Mouse (Mus musculus): Measurements from ENCODE around the gene Boc.

The Boc gene

DNA sequence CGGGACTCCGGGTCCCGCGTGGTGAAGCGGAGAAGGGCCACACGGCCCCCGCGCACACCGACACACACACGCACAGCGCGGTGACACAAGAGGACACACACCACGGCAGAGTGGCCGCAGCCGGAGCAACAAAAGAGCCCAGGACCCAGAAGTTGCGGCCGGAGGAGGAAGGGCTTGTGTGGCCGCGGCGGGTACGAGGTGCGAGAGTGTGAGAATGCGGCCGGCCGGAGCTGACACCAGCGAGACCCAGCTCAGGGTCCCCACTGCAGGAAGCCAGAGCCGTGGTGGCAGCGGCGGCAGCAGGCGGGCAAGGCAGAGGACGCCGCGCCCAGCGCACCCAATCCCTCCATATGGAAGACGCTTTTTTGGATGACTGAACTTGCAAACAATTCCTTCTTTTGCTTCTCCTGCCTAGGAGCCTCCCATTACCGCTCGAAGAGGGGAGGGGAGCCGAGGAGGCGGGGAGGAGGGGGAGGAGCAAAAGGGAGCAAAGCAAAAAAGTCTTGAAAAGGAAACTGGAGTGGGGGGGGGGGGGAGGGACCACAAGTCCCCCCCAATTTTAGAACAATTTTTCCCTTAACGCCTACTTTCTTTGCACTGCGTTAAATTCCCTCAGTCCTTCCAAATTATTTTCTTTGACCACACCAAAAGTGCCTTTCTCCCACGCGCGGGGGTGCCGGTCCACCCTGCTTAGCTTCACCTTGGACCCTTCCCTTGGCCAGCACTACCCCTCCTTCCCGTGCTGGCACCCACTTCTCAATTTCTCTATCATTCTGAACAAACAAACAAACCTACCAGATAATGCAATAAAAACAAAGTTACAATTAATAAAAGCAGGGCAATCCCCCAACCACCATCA is at the start of gene Boc:
Boc (minus strand) TSS at position 427 of the 859 bp plus-strand sequence.
- DNase-seq (ENCODE audit: low spot score in 2 of 2) = peak in 1 of 2 experiments; percentile 78

DNA sequence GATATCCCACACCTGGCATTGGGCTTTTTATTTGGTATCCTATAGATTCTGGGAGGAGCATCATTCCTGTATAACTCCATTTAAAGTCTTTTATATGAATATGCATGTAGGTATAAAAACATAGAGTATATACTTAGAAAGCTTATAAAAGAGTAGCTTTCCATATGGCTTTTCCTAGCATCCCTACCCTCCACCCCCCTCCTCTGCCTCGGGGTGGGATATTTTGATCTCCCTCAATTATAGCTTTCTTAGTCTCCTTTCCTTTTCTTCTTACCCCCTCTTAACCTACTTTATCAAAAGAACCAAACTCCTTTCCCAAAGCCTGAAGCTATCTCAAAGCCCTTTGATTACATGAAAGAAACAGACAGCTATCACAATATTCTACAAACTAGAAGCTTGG is 47.9 kb upstream of the Boc start:
- no peak for DNase-seq (ENCODE audit: low spot score in 2 of 2)

DNA sequence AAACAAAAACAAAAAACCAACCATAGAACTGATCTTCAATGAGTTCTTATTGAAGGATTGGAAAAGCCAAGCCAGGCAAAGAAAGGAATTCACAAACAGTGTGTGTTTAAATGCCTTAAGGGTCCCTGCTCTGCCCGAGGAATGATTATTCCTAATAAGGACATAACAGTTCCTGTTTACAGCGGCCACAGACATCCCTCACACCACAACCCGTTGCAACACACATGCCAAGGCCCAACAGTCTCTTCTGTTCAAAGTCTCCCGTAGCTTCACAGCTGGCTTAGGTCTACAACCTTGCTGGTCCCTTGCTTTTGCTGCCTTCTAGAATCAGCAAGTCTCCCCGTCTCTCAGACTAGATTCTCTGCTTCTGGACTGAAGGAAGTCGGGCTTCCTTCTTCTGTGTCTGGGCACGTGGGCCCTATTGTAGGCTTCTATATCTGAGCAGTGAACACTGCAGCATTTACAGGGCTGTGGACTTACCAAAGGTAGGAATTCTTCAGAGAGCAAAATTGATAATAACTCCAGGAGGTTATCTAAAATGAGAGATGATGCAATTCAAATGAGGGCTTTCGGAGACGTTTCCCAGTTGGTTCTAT is 45.4 kb upstream of the Boc start:
- no peak for DNase-seq (ENCODE audit: low spot score in 2 of 2)

DNA sequence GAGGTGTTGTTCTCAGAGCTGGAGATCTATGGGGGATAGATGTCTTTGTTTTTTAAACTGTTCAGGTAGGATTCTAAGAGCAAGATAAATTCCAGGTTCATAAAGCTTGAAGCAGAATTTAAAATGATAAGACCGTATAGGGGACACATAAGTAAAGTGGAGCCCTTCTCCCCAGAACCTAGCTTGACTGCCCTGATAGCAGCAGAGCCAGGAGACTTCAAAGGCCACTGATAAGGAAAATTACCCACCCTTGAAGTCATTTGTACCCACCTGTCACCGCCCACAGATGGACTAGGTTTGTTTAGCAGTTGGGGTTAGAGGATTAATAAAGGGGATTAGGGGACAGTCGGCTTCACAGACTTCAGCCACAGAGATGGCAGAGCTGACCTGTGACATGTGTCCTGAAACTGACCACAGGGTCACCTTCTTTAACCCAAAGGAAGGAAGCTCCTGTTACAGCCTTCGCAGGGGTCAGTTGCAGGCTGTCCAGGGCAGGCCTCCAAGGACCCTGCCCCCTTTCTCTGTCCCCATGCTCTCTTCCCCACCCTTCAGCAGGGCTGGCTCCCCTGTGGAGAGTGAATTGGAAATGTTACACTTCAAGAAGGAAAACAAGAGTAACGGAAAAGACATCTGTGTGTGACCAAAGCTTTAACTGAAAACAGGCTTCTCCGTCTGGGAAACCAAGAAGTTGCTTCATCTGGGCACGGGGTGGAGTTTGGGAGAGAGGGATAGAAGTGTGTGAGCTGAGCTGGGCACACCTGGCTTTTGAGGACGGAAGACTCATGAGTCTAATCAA is 43.5 kb upstream of the Boc start:
- no peak for DNase-seq (ENCODE audit: low spot score in 2 of 2)

DNA sequence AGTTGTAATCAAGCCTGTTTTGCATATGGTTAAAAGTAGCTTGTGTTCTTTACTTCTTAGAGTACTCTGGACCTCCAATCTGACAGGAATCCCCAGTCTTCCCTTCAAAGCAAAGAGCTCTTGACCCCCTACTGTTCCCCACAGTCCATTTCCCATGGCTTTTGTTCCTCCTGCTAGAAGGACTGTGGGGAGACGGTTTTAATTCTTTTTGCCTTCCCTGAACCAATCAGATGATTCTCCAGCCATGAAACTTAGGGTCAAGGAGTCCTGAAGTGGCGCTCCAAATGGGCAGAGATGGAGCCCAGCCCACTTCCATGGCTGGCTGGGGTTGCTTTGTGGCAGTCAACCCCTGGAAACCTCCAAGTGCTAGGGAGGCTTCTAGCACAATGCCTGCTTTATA is 42.5 kb upstream of the Boc start:
- DNase-seq (ENCODE audit: low spot score in 2 of 2) = no peak

DNA sequence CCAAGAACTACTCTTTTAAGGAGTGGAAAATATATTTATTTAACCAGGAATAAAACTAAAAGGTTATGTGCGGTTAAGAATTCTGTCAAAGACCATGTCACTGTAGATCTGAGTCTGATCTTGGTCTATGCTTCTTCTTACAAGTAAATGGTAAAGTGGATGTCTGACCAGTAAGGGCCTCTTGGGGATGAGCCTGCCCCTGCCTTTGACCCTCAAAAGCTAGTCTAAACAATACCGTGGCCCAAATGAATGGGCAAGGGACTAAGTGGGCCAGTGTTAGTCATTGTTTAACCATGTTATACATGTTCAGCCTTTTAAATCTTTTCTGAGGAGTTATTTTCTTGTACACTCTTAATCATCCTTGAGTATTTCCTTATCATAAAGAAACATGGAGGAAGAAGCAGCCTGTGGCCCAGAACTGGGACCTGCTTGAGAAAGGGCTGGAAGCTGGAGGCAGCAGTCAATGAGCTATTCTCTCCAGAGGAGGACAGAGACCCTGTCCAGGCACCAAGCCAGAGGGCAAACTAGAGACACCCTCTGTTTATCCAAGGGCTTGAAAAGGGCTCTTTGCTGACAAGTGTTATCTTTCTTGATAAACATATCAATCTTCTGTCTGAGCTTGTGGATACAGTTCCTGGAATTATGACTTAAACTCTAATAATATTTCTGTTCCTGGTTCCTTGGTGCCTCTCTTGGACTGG is 38.6 kb upstream of the Boc start:
- no peak for DNase-seq (ENCODE audit: low spot score in 2 of 2)

DNA sequence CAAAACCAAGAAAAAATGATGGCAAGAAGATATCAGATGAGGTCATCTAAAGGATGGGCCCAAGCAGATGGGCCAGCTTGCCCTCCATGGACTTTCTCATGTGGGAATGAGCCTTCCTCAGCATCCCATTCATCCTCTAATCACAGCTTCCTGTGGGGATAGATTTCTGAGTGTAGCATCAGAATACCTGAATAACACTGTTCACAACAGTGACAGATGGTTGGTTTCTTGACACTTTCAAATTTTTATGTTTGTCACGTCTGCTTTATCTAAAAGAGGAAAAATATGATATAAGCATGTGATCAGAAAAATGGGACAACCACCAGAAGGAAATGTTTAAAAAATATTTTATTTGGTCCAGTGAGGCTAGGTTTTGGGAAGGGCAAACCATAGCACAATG is 30.8 kb upstream of the Boc start:
- no peak for DNase-seq (ENCODE audit: low spot score in 2 of 2)

DNA sequence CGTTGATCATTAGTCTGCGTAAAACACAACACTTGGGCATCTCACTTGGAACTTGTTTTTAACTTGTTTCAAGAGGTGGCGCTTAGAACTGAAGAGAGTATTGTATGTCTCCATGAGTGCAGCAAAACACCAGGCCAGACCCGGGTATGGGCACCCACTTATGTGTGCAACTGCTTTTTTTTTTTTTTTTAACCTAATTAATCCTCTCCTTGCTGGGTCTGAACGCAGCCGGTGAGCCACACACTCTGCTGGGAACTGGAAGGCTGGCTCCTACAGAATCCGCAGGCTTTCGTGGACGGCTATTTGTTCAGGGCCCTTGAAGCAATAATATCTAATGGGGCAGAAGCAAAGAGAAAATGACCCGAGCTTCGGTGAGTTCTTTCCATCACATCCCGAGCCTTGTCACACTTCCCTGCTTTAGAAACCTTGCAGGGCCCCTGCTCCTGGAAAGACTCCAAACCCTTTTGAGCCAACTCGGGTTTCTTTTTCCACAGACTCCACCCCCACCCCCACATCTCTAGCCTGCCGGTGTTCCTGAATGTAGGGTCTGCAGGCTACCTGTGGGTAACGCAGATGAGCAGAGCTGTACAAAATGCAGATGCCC is 20.8 kb upstream of the Boc start:
- DNase-seq (ENCODE audit: low spot score in 2 of 2) = no peak

DNA sequence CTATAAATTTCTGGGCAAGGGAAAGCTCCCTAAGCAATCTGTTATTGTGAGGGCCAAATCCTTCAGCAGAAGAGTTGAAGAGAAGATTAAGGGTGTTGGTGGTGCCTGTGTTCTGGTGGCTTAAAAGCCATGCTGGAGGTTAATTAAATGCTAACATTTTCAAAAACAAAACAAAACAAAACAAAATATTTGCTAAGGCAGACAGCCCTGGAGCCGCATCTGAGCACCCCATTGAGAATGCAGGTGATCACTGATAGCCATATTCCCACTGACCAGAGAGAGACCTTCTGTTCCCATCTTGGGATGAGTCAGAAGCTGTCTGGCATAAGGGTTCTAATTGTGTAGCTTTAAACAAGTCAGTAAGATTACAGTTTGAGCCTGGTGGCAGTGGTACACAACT is 19.9 kb upstream of the Boc start:
- no peak for DNase-seq (ENCODE audit: low spot score in 2 of 2)

DNA sequence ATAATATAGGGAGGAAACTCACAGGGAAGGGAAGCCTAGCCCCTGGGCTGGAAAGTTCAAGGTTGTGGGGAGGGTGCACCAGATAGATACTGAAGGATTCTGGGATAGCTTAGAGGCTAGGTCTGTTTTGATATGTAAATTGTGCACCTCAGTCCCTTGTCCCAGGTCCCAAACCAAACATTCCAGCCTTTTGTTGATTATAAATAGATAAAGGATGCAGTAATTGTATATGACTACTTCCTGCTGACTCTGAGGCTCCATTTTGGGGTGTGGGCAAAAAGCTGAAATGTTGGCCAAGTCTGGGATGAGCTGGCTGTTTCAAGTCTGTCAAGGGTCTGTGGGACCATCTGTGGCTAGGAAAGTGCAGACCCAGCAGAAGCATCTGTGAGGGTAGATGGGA is 9.4 kb upstream of the Boc start:
- DNase-seq (ENCODE audit: low spot score in 2 of 2) = no peak

DNA sequence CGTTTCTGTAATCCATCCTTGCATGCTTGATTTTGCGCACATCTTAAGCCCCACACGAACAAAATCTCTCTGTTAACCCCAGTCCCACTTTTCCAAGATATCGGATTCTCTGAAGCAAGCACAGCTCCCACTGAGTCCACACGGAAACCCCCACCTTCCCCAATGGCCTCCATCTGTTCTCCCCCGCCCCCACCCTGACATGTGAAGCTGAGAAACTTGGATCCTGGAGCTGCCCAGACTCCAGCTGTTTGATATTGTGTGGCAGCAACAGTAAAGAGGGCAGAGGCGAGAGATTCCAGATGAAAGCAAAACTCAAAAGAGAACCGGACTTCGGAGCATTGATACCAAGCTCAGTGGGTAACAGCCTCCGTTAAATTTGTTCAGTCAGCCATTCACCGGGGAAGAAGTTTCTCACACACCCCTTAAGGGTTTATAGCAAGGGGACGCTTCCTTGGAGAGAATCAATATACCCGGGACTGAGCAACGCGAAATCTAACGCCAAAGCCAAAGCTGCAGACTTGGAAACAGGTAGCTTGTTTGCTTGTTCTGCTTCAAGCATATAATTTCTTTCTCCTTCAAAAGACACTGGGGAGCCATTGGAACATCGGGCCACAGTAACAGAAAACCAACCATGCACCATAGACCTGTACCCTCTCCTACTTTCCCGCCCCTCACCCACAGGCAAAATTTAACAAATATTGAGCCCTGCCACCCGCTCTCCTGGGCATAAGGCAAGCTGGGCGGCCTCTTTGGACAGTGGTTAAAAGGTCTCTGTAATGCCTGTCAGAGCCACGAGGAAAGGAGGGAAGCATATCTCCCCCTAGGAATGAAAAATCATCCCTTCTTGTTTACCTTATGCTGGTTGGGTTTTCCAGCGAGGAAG is 6.9 kb upstream of the Boc start:
- no peak for DNase-seq (ENCODE audit: low spot score in 2 of 2)

DNA sequence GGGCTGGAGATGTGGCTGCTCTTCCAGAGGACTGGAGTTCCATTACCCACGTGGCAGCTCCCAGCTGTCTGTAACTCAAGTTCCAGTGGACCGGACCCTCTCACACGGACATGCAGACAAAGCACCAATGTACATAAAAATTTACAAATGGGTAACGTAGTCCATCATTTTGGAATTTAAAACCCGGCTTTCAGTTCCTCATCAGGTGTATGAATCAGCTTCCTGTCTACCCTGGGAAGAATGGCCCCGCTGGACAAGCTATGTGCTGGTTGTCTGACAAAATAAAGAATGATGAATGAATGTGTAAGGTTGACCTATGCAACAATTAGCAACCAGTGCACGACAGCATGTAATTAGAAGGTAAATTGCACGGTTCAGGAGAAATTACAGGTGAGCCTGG is 5.7 kb upstream of the Boc start:
- DNase-seq (ENCODE audit: low spot score in 2 of 2) = no peak

DNA sequence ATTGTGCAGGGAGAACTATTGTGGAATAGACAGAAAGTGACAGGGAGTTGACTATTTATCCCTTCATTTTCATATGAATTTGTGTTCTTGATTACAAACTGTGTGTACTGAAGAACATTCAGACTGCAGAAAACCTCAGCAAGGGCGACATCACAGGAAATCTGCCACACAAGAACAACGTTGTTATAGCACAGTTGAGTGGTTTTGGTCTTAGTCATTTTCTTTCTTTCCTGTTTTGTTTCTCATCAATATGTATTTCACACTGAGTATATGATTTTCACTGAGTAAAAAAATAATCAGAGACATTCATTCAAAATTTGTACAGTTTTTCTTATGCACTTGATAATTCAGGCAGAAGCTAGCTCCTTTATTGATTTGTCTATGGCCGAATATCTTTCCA is 3.4 kb upstream of the Boc start:
- no peak for DNase-seq (ENCODE audit: low spot score in 2 of 2)

DNA sequence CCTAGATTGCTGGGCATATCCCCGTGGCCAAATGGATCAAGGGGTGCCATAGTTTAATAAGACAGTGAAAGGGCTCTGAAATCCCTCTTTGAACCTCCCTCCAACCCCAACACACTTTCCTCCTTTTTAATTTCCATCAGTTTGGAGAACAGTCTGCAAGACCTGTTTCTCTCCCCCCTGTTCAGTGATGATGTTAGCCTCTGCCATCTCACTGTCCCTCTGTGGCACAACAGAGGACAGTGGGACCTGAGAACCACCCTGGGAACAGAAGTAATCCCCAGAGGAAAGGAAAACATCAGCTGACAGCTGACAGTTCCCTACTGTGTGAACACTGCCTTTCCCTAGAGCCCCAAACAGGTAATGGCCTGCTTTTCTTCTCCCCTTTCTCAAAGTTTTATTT is 1.5 kb upstream of the Boc start:
- DNase-seq (ENCODE audit: low spot score in 2 of 2) = no peak

DNA sequence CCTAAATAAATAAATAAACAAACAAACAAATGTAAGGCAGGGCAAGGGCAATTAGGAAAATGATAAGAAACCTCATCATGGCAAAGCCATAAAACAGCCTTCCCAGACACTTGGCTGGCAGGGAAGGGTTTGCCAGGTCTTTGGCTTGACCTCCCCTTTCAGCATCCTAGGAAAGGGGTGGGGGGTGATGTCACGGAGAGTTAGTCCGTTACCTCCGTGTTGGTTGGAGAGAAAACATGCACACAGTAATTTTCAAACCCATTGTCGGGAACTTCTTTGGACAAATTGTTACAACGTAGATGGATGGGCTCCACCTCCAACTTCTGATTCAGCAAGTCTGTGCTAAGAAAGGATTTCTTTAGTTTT is 616 bp upstream of the Boc start:
- no peak for DNase-seq (ENCODE audit: low spot score in 2 of 2)

DNA sequence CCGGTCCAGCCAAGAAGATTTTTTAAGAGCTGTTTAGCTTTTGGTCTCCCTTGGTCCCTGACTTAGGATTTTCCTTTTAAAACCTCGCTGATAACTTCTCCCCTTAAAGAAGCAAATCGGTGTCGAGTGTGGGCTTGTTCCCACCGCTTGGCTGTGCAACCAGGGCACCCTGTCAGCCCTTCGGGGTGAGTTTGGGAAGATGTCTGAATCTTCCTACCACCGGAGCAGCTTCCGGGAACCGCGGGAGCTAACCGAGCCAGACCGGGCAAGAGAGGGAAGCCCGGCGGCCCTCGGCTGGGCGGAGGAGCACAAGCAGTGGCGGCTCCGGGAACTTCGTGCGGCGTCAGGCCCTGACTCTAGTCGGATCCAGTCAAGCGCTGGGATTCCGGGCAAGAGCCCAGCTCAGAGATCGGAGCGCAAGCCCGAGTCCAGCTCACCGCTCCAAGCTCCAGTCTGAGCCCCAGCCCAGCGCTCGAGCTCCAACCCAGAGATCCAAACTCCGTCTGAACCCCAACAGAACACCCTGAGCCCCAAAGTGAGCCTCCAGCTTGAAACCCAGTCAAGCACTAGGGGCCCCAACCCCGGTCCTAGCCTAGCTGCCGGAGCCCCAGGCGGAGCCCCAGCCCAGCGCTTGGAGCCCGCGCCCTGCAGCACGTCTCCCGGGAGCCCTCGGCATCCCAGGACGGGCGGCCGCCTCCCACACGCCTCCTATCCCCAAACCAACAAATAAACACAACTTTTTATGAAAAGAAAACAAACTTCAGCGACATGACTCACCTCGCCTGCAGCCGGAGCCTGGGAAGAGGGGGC is 831 bp downstream of the Boc start:
- peak; percentile 64 to 73 for DNase-seq (ENCODE audit: low spot score in 2 of 2)

DNA sequence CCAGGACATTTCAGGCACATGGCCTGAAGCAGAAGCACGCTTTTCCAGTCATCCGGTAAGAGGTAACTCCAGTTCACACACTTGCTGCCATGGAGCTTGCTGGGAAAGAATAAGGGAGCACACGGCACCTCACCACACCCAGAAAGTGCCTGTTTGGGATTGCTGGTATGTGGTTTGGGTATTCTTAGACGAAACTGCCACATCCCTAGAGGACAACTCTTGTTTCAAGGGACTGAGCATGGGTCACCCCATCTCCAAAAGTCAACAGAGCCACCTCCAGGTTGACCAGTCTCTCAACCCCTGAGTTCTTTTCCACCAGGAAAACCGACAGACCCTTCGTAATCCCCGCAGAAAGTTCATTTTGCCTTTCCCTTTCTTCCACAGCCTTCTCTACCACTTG is 1.6 kb downstream of the Boc start:
- no peak for DNase-seq (ENCODE audit: low spot score in 2 of 2)

DNA sequence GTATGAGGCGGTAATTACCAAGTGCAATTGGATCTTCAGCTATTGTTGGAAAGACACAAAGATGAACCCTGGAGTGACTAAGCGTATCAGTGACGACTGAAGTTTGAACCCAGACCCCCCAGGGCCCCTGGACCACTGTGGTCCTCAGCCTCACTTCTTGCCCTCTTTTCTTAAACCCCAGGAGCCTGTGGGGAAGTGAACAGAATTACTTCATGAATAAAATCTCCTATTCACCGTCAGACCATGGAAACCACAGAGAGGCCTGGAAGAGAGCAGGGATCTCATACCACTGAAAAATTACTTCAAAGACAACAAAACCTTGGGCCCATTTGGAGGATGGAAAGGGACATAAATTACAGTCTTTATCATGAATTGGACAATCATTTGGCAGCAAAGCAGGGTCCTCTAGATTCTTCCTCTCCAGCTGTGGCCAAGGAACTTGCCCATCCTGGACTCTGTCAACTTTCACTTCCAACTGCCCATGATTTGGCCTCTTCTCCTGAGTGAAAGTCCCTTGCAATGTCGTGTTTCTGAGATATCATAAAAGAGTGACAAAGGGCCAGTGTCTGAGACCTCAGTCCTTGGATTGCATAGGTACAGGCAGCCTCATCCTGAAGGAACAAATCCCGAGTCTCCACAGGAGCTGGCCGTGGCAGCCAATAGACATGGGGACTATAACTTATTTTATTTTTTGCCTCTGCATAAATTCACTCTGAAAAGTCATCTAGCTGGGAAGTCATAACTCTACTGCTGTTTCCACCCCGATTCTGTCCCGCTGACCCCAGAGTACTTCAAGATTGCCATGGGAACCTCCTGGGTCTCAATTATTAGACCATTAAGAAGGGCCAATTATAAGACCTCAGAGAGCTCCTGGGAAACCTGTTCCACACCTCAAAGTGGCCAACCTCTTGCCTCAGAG is 2.6 kb downstream of the Boc start:
- no peak for DNase-seq (ENCODE audit: low spot score in 2 of 2)

DNA sequence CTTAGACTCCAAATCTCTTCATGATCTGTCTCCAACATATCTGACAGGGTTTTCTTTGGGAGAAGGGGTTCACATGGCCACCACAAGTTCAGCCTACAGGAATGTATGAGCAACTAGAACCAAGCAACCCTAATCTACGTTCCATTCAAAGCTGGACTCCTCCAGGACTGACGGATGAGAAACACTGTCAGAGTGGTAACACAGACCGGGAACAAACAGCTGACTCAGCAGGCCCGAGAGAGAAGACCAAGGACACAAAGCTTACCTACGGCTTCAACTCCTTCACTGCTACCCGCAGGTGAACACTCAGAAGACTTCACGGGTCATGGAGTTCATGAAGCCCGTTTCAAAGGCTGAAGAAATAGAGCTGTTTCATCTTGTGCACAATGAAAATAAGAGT is 4.8 kb downstream of the Boc start:
- no peak for DNase-seq (ENCODE audit: low spot score in 2 of 2)

Data from urinary bladder, adult 18-20 months (tissue).